Mouse (Mus musculus) left cerebral cortex, postnatal 25 days (tissue): Measurements from ENCODE around the gene Rpl22. TPM values are rescaled to one million over a fixed set of nuclear protein-coding genes. Genes with fewer than 3 reads are reported as not detected.
A peak's percentile ranks its signal among the peaks of the same experiment; 100 is the strongest.

Experiments used
- DNase-seq, 2 experiments: peaks; one replicate each; pipeline ENCODE4 v3.0.0; 2022; ENCODE audit warnings: low spot score in 2 of 2, mixed read lengths in 1 of 2
- intact Hi-C: fragments of 180-260 bp; cut with DNase I; formaldehyde crosslinking; loops from one replicate; pipeline ENCODE4 v1.15.1; 2025
- total RNA-seq, 2 experiments: library from RNA; stranded (reverse); gene quantifications; 2 replicates each; pipeline ENCODE4 v1.2.3; 2021

The Rpl22 gene
- total RNA-seq, 2 experiments from 2014 or later = 160 TPM

GRCm38 (mm10) chr4:152328691-152329090 lies 3.1 kb downstream of the Rpl22 start:
- intact Hi-C loops = no loop called here
- peak in 1 of 2 experiments; percentile 42 for DNase-seq

GRCm38 (mm10) chr4:152332952-152333351 lies 7.4 kb downstream of the Rpl22 start:
- DNase-seq = peak; percentile 66 to 77
- intact Hi-C loops = no loop called here

GRCm38 (mm10) chr4:152333587-152333986 lies 8.0 kb downstream of the Rpl22 start:
- intact Hi-C loops = no loop called here

GRCm38 (mm10) chr4:152337772-152338171 lies 12.2 kb downstream of the Rpl22 start:
- intact Hi-C loops = loop anchor here (5.0 kb wide), 1 partner anchor 155 kb away; no protein-coding TSS in a partner anchor
- no peak for DNase-seq

More at GRCm38 (mm10) chr4:152333587-152333986, 8.0 kb downstream of the Rpl22 start:
- no peak for DNase-seq

- intact Hi-C loops = loop anchor here (5.0 kb wide), 1 partner anchor 154 kb away; no protein-coding TSS in a partner anchor
- peak; percentile 78 for DNase-seq
These were observed 13.1 kb downstream of the Rpl22 start, which contains the start of gene Chd5 for GRCm38 (mm10) chr4:152338419-152339292. Gene Chd5, plus strand, starts transcription at chr4:152338651.

GRCm38 (mm10) chr4:152339293-152339790 lies 13.8 kb downstream of the Rpl22 start:
- no peak for DNase-seq
- intact Hi-C loops = loop anchor here (5.0 kb wide), 1 partner anchor 153 kb away; no protein-coding TSS in a partner anchor

- no peak for DNase-seq
- intact Hi-C loops = loop anchor here (2.0 kb wide), 1 partner anchor 94 kb away; no protein-coding TSS in a partner anchor
These were observed 15.2 kb downstream of the Rpl22 start for GRCm38 (mm10) chr4:152340584-152341284.

- intact Hi-C loops = no loop called here
- no peak for DNase-seq
These were observed 17.8 kb downstream of the Rpl22 start for GRCm38 (mm10) chr4:152343296-152343695.

- intact Hi-C loops = loop anchor here (5.0 kb wide), 1 partner anchor 133 kb away; the partner anchor contains the start of genes Kcnab2 and Nphp4
- DNase-seq = no peak
These were observed 19.1 kb downstream of the Rpl22 start for GRCm38 (mm10) chr4:152344651-152345050.

- intact Hi-C loops = loop anchor here (5.0 kb wide), 1 partner anchor 132 kb away; the partner anchor contains the start of genes Kcnab2 and Nphp4
- peak; percentile 56 to 84 for DNase-seq
These were observed 19.8 kb downstream of the Rpl22 start for GRCm38 (mm10) chr4:152345120-152345889.

- intact Hi-C loops = loop anchor here (5.0 kb wide), 1 partner anchor 127 kb away; the partner anchor contains the start of genes Kcnab2 and Nphp4
- peak; percentile 83 to 94 for DNase-seq
These were observed 24.4 kb downstream of the Rpl22 start for GRCm38 (mm10) chr4:152349837-152350381.

GRCm38 (mm10) chr4:152350722-152351421 lies 25.3 kb downstream of the Rpl22 start:
- intact Hi-C loops = no loop called here
- peak; percentile 22 to 83 for DNase-seq

- intact Hi-C loops = no loop called here
- peak in 1 of 2 experiments; percentile 60 for DNase-seq
These were observed 26.1 kb downstream of the Rpl22 start for GRCm38 (mm10) chr4:152351422-152352305.

GRCm38 (mm10) chr4:152353886-152354637 lies 28.5 kb downstream of the Rpl22 start:
- no peak for DNase-seq
- intact Hi-C loops = no loop called here

- DNase-seq = no peak
- intact Hi-C loops = no loop called here
These were observed 30.1 kb downstream of the Rpl22 start for GRCm38 (mm10) chr4:152355672-152356071.

GRCm38 (mm10) chr4:152359700-152360099 lies 34.2 kb downstream of the Rpl22 start:
- intact Hi-C loops = no loop called here
- no peak for DNase-seq

GRCm38 (mm10) chr4:152360855-152361254 lies 35.3 kb downstream of the Rpl22 start:
- intact Hi-C loops = no loop called here
- no peak for DNase-seq
